Mouse (Mus musculus) myocyte (in vitro differentiated cells): ENCODE measurements around the gene Stx3. TPM values are rescaled to one million over a fixed set of nuclear protein-coding genes. Genes with fewer than 3 reads are reported as not detected.

ENCODE experiments used
- H3K27me3 ChIP-seq: one replicate; pipeline ENCODE4 v1.6.1; 2011; ENCODE audit not compliant: control insufficient read depth, insufficient read depth, insufficient read length
- H3K36me3 ChIP-seq: one replicate; pipeline ENCODE4 v1.6.1; 2011; ENCODE audit not compliant: control insufficient read depth, insufficient read depth
- H3K4me2 ChIP-seq: one replicate; pipeline ENCODE4 v1.6.1; 2011; ENCODE audit warnings: low read depth, control low read depth
- H3K4me3 ChIP-seq: one replicate; pipeline ENCODE4 v1.5.1; 2011; ENCODE audit warnings: mild to moderate bottlenecking, control low read depth, moderate library complexity
- H3K79me2 ChIP-seq: one replicate; pipeline ENCODE4 v1.6.1; 2011; ENCODE audit not compliant: control insufficient read depth, insufficient read depth
- H3ac ChIP-seq: one replicate; pipeline ENCODE4 v1.6.1; 2011; ENCODE audit not compliant: control insufficient read depth, insufficient read length
- CEBPB ChIP-seq: IDR thresholded peaks from 2 replicates; pipeline ENCODE4 v1.6.1; 2011; ENCODE audit warnings: mild to moderate bottlenecking, moderate library complexity; ENCODE audit not compliant: poor library complexity, insufficient read depth, severe bottlenecking
- E2F4 ChIP-seq: IDR thresholded peaks from one replicate; pipeline ENCODE4 v1.6.1; 2011; ENCODE audit warnings: mild to moderate bottlenecking, control low read depth, moderate library complexity; ENCODE audit not compliant: insufficient read depth
- MAX ChIP-seq: IDR thresholded peaks from one replicate; pipeline ENCODE4 v1.6.1; 2011; ENCODE audit warnings: low read depth, mild to moderate bottlenecking, control low read depth
- MYOD1 ChIP-seq, 3 experiments: IDR thresholded peaks; one replicate each; pipeline ENCODE4 v1.6.1; 2011; ENCODE audit warnings: control low read depth in 2 of 3, low read depth in 2 of 3, mild to moderate bottlenecking in 2 of 3, moderate library complexity in 1 of 3; ENCODE audit not compliant: insufficient read length in 2 of 3, control insufficient read depth in 1 of 3
- MYOG ChIP-seq, 3 experiments: IDR thresholded peaks; one replicate each; pipeline ENCODE4 v1.6.1; 2011; ENCODE audit warnings: control low read depth in 2 of 3, low read depth in 2 of 3, mild to moderate bottlenecking in 2 of 3; ENCODE audit not compliant: insufficient read length in 2 of 3, control insufficient read depth in 1 of 3, insufficient read depth in 1 of 3
- POLR2A ChIP-seq: IDR thresholded peaks from one replicate; pipeline ENCODE4 v1.6.1; 2011; ENCODE audit warnings: low read depth, mild to moderate bottlenecking, control low read depth, moderate library complexity; ENCODE audit not compliant: insufficient read length
- POLR2AphosphoS2 ChIP-seq: IDR thresholded peaks from one replicate; pipeline ENCODE4 v1.6.1; 2011; ENCODE audit warnings: low read depth, control low read depth; ENCODE audit not compliant: insufficient read length
- REST ChIP-seq: IDR thresholded peaks from one replicate; pipeline ENCODE4 v1.6.1; 2011; ENCODE audit warnings: mild to moderate bottlenecking, control low read depth, moderate library complexity; ENCODE audit not compliant: insufficient read depth, insufficient read length
- SRF ChIP-seq: IDR thresholded peaks from one replicate; pipeline ENCODE4 v1.6.1; 2011; ENCODE audit warnings: low read depth; ENCODE audit not compliant: control insufficient read depth, insufficient read length
- TCF12 ChIP-seq: IDR thresholded peaks from one replicate; pipeline ENCODE4 v1.6.1; 2011; ENCODE audit warnings: mild to moderate bottlenecking, control low read depth; ENCODE audit not compliant: poor library complexity, insufficient read depth, severe bottlenecking
- TCF3 ChIP-seq: IDR thresholded peaks from one replicate; pipeline ENCODE4 v1.6.1; 2011; ENCODE audit warnings: low read depth, control low read depth; ENCODE audit not compliant: insufficient read length
- USF1 ChIP-seq: IDR thresholded peaks from one replicate; pipeline ENCODE4 v1.6.1; 2011; ENCODE audit warnings: low read depth, mild to moderate bottlenecking, control low read depth, moderate library complexity
- polyA plus RNA-seq: library from polyadenylated mRNA; unstranded; fragments of >200 nt; fragmentation: generic; extraction: Trizol; gene quantifications from one replicate; pipeline ENCODE4 v1.2.1, GENCODE M21; 2012; ENCODE audit warnings: missing spikeins

The Stx3 gene
- polyA plus RNA-seq, result 3.3 TPM

GRCm38 (mm10) chr19:11819143-11819700 is at the start of gene Stx3:
Gene Stx3 (minus strand): TSS chr19:11819403.
- Histone ChIP-seq H3K27me3 (no peaks in the 10 kb centered on the region), H3K4me3 (peak within 1 kb of the TSS; percentile 39), H3K4me2 (peak within 1 kb of the TSS; percentile 100), H3ac (no peak within 1 kb of the TSS), H3K79me2 (no peaks in the 10 kb centered on the region), H3K36me3 (no peaks in the 10 kb centered on the region)
- no peak for TF ChIP-seq CEBPB
- no peak for TF ChIP-seq MYOD1 (IDR thresholded peaks at IDR 0.05; ENCODE audit: control insufficient read depth in 1 of 3, insufficient read length in 2 of 3, low read depth in 2 of 3)
- no peak for TF ChIP-seq E2F4
- TF ChIP-seq MYOG (IDR thresholded peaks at IDR 0.05; ENCODE audit: control insufficient read depth in 1 of 3, insufficient read depth in 1 of 3, insufficient read length in 2 of 3, low read depth in 2 of 3), result no peak
- TF ChIP-seq SRF, result no peak
- no peak for TF ChIP-seq USF1
- no peak for TF ChIP-seq TCF12
- TF ChIP-seq POLR2AphosphoS2, result no peak
- no peak for TF ChIP-seq REST
- TF ChIP-seq MAX, result no peak
- no peak for TF ChIP-seq TCF3
- TF ChIP-seq POLR2A, result no peak

- Histone ChIP-seq H3K4me3 (no peak overlapping the region), H3K36me3 (no peaks in the 10 kb centered on the region), H3K79me2 (no peaks in the 10 kb centered on the region), H3ac (no peak overlapping the region), H3K27me3 (no peaks in the 10 kb centered on the region), H3K4me2 (no peak overlapping the region)
- TF ChIP-seq POLR2AphosphoS2 (no peak), TCF3 (no peak), TCF12 (no peak), MAX (no peak), REST (no peak), MYOD1 (IDR thresholded peaks at IDR 0.05; ENCODE audit: control insufficient read depth in 1 of 3, insufficient read length in 2 of 3, low read depth in 2 of 3) (no peak), MYOG (IDR thresholded peaks at IDR 0.05; ENCODE audit: control insufficient read depth in 1 of 3, insufficient read depth in 1 of 3, insufficient read length in 2 of 3, low read depth in 2 of 3) (no peak), E2F4 (no peak), SRF (no peak), CEBPB (no peak), POLR2A (no peak), USF1 (no peak)
Observed at GRCm38 (mm10) chr19:11867837-11868236, 48.6 kb upstream of the Stx3 start.

GRCm38 (mm10) chr19:11860966-11861365 is 41.8 kb upstream of the Stx3 start, which contains the start of gene Olfr1418:
Gene Olfr1418 (minus strand): TSS chr19:11861066.
- Histone ChIP-seq H3K36me3 (no peaks in the 10 kb centered on the region), H3K79me2 (no peaks in the 10 kb centered on the region), H3K4me2 (no peak within 1 kb of the TSS), H3K4me3 (no peak within 1 kb of the TSS), H3ac (no peak within 1 kb of the TSS), H3K27me3 (no peaks in the 10 kb centered on the region)
- TF ChIP-seq CEBPB (no peak), TCF3 (no peak), E2F4 (no peak), POLR2A (no peak), USF1 (no peak), SRF (no peak), MYOD1 (IDR thresholded peaks at IDR 0.05; ENCODE audit: control insufficient read depth in 1 of 3, insufficient read length in 2 of 3, low read depth in 2 of 3) (no peak), TCF12 (no peak), REST (no peak), POLR2AphosphoS2 (no peak), MYOG (IDR thresholded peaks at IDR 0.05; ENCODE audit: control insufficient read depth in 1 of 3, insufficient read depth in 1 of 3, insufficient read length in 2 of 3, low read depth in 2 of 3) (no peak), MAX (no peak)

- Histone ChIP-seq H3K27me3 (no peaks in the 10 kb centered on the region), H3K36me3 (no peaks in the 10 kb centered on the region), H3K79me2 (no peaks in the 10 kb centered on the region), H3K4me3 (no peak overlapping the region), H3ac (no peak overlapping the region), H3K4me2 (no peak overlapping the region)
- TF ChIP-seq MAX (no peak), MYOD1 (IDR thresholded peaks at IDR 0.05; ENCODE audit: control insufficient read depth in 1 of 3, insufficient read length in 2 of 3, low read depth in 2 of 3) (no peak), USF1 (no peak), MYOG (IDR thresholded peaks at IDR 0.05; ENCODE audit: control insufficient read depth in 1 of 3, insufficient read depth in 1 of 3, insufficient read length in 2 of 3, low read depth in 2 of 3) (no peak), POLR2AphosphoS2 (no peak), TCF12 (no peak), SRF (no peak), REST (no peak), POLR2A (no peak), CEBPB (no peak), TCF3 (no peak), E2F4 (no peak)
Observed at GRCm38 (mm10) chr19:11856506-11856905, 37.3 kb upstream of the Stx3 start.
